ENCODE assay signal across 24 mouse cellular contexts in the genomic region with DNA sequence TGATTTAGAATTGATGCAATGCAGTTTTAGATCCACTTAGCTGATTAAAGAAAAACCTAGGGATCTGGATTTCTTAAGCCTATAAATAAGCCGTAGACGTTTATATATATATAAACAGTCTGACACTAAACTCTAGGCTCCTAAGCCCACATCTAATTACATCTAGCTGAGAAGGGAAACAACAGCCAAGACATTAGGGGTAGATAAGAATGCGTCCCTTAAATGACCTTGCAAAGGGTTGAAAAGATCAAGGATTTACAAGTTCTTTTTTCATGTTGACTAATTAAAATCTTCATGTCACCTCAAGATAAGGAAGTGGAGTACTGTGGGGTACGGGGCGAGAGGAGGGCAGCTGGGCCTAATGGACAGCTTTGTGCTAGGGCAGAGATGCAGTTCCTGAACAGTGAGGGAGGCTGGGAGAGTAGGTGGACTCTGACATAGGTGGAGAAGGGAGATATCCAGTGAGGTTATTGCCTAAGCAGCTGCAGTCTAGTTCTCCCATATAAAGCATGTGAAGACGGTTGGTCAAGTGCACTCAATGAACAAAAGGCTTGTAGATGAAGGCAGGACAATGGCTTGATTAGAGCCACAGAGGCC.
"Had no signal": no experiment of that assay in that cellular context is flagged by ENCODE, and none has a peak within 500 bp of the region (broad histone marks: within the 10 kb centered on the region; RNA-seq: fewer than 3 reads in every experiment).

No protein-coding gene starts in this region.

- H3K36me3 ChIP-seq: kidney, embryonic 15.5 days; limb, embryonic 12.5 days; limb, embryonic 15.5 days; liver, embryonic 15.5 days; lung, embryonic 15.5 days; midbrain, embryonic 10.5 days; midbrain, embryonic 13.5 days; neural tube, embryonic 13.5 days; stomach, embryonic 15.5 days had no signal

- ATAC-seq: midbrain, embryonic 13.5 days; midbrain, embryonic 16.5 days had no signal

- DNase-seq: kidney, adult 2 months; kidney, postnatal 10 days; kidney, postnatal 36 days; layer of hippocampus, postnatal 36 days; lung, adult 18-20 months; lung, postnatal 10 days; lung, postnatal 4 days; retina, postnatal 1 day; right cerebral cortex, postnatal 25 days; spleen, adult 18-20 months; thymus, postnatal 25 days had no signal

- H3K27ac ChIP-seq: kidney, embryonic 15.5 days; left cerebral cortex, adult 2 months; limb, embryonic 12.5 days; limb, embryonic 15.5 days; liver, embryonic 15.5 days; lung, embryonic 15.5 days; midbrain, embryonic 10.5 days; midbrain, embryonic 13.5 days; neural tube, embryonic 13.5 days; stomach, embryonic 15.5 days had no signal

- H3K9ac ChIP-seq: kidney, embryonic 15.5 days; limb, embryonic 12.5 days; limb, embryonic 15.5 days; liver, embryonic 15.5 days; lung, embryonic 15.5 days; midbrain, embryonic 13.5 days; neural tube, embryonic 13.5 days; stomach, embryonic 15.5 days had no signal

- H3K9me3 ChIP-seq: liver, embryonic 15.5 days; stomach, embryonic 15.5 days had no signal

- H3K4me2 ChIP-seq: kidney, embryonic 15.5 days; limb, embryonic 12.5 days; limb, embryonic 15.5 days; liver, embryonic 11.5 days; liver, embryonic 15.5 days; lung, embryonic 15.5 days; midbrain, embryonic 13.5 days; neural tube, embryonic 13.5 days; stomach, embryonic 15.5 days had no signal

- H3K4me3 ChIP-seq: kidney, embryonic 15.5 days; left cerebral cortex, adult 2 months; limb, embryonic 12.5 days; limb, embryonic 15.5 days; liver, embryonic 15.5 days; lung, embryonic 15.5 days; midbrain, embryonic 10.5 days; midbrain, embryonic 13.5 days; myocyte; neural tube, embryonic 13.5 days; stomach, embryonic 15.5 days had no signal

- H3K4me1 ChIP-seq: kidney, embryonic 15.5 days; limb, embryonic 12.5 days; limb, embryonic 15.5 days; liver, embryonic 15.5 days; lung, embryonic 15.5 days; midbrain, embryonic 10.5 days; midbrain, embryonic 13.5 days; neural tube, embryonic 13.5 days; stomach, embryonic 15.5 days had no signal

- H3K27me3 ChIP-seq: kidney, embryonic 15.5 days; limb, embryonic 12.5 days; limb, embryonic 15.5 days; liver, embryonic 15.5 days; lung, embryonic 15.5 days; midbrain, embryonic 13.5 days; neural tube, embryonic 13.5 days; stomach, embryonic 15.5 days had no signal
